Mouse (Mus musculus): ENCODE results near the gene Dgkz. TPM values are rescaled to one million over a fixed set of nuclear protein-coding genes. Genes with fewer than 3 reads are reported as not detected.

Gene Dgkz
- 100 to 1,000 TPM; 131 to 138 TPM for polyA plus RNA-seq (2017; shearing (Covaris generic))

GRCm38 (mm10) chr2:91975581-91976541 is at the start of gene Dgkz:
Gene Dgkz, minus strand, starts transcription at chr2:91975864.
- ATAC-seq: peak; percentile 82

- ATAC-seq: no peak
Observed at GRCm38 (mm10) chr2:92025202-92025601, 49.5 kb upstream of the Dgkz start.

- peak; percentile 91 for ATAC-seq
Observed at GRCm38 (mm10) chr2:92024274-92024672, 48.6 kb upstream of the Dgkz start, which contains the start of gene Creb3l1. Gene Creb3l1, minus strand, starts transcription at chr2:92024502.

- ATAC-seq: no peak
Observed at GRCm38 (mm10) chr2:92023362-92024273, 48.0 kb upstream of the Dgkz start.

- no peak for ATAC-seq
Observed at GRCm38 (mm10) chr2:92020676-92021265, 45.1 kb upstream of the Dgkz start.

- no peak for ATAC-seq
Observed at GRCm38 (mm10) chr2:92017440-92017839, 41.8 kb upstream of the Dgkz start.

GRCm38 (mm10) chr2:92016981-92017380 is 41.3 kb upstream of the Dgkz start:
- no peak for ATAC-seq

GRCm38 (mm10) chr2:92014891-92015290 is 39.2 kb upstream of the Dgkz start:
- no peak for ATAC-seq

GRCm38 (mm10) chr2:92014248-92014647 is 38.6 kb upstream of the Dgkz start:
- no peak for ATAC-seq

GRCm38 (mm10) chr2:92012768-92013445 is 37.2 kb upstream of the Dgkz start:
- ATAC-seq: no peak

GRCm38 (mm10) chr2:92011424-92012353 is 36.0 kb upstream of the Dgkz start:
- no peak for ATAC-seq

GRCm38 (mm10) chr2:92008623-92009404 is 33.1 kb upstream of the Dgkz start:
- ATAC-seq: no peak

- peak; percentile 100 for ATAC-seq
Observed at GRCm38 (mm10) chr2:92007933-92008622, 32.4 kb upstream of the Dgkz start.

- no peak for ATAC-seq
Observed at GRCm38 (mm10) chr2:92006983-92007921, 31.6 kb upstream of the Dgkz start.

- ATAC-seq: no peak
Observed at GRCm38 (mm10) chr2:92006491-92006890, 30.8 kb upstream of the Dgkz start.

GRCm38 (mm10) chr2:92004617-92005016 is 29.0 kb upstream of the Dgkz start:
- ATAC-seq: no peak

- ATAC-seq: no peak
Observed at GRCm38 (mm10) chr2:91997905-91998608, 22.4 kb upstream of the Dgkz start.

GRCm38 (mm10) chr2:91996006-91996405 is 20.3 kb upstream of the Dgkz start:
- ATAC-seq: no peak

All from CD4-positive, CD25-positive, alpha-beta regulatory T cell, adult 4 months (primary cell).